ENCODE assay signal across 15 mouse cellular contexts in genomic region chr1:52640266-52640665, GRCm38 (mm10).
"Had no signal": no experiment of that assay in that cellular context is flagged by ENCODE, and none has a peak within 500 bp of the region (broad histone marks: within the 10 kb centered on the region; RNA-seq: fewer than 3 reads in every experiment).

No protein-coding gene starts in this region.

- H3K4me1 ChIP-seq: kidney, embryonic 15.5 days; limb, embryonic 12.5 days; limb, embryonic 15.5 days had no signal

- ATAC-seq: inflammation-experienced regulatory T-cells, adult 6 months; liver, postnatal 0 days had no signal

- H3K27me3 ChIP-seq: kidney, embryonic 15.5 days; limb, embryonic 12.5 days; limb, embryonic 15.5 days had no signal

- H3K4me3 ChIP-seq: kidney, embryonic 15.5 days; limb, embryonic 12.5 days; limb, embryonic 15.5 days had no signal

- H3K27ac ChIP-seq: kidney, embryonic 15.5 days; limb, embryonic 12.5 days; limb, embryonic 15.5 days; liver, embryonic 14.5 days had no signal

- DNase-seq: kidney, adult 11 months; kidney, adult 8-10 months; kidney, postnatal 10 days; kidney, postnatal 36 days; left cerebral cortex, postnatal 4 days; liver, postnatal 0 days; midbrain, embryonic 14.5 days; thymus, postnatal 25 days had no signal

- H3K9me3 ChIP-seq: kidney, embryonic 15.5 days; limb, embryonic 12.5 days; limb, embryonic 15.5 days had no signal

- H3K4me2 ChIP-seq: kidney, embryonic 15.5 days; limb, embryonic 12.5 days; limb, embryonic 15.5 days; liver, embryonic 11.5 days; midbrain, embryonic 11.5 days had no signal

- H3K9ac ChIP-seq: kidney, embryonic 15.5 days; limb, embryonic 12.5 days; limb, embryonic 15.5 days; liver, embryonic 14.5 days; liver, postnatal 0 days had no signal
